Mouse (Mus musculus): ENCODE measurements around the gene Phlda1. TPM values are rescaled to one million over a fixed set of nuclear protein-coding genes. Genes with fewer than 3 reads are reported as not detected.

The Phlda1 gene
- polyA plus RNA-seq, 1 experiment from 2014 or later = 32.7 TPM

GRCm38 (mm10) chr10:111508324-111509080, 2.4 kb downstream of the Phlda1 start:
- Histone ChIP-seq H3K4me2 (ENCODE audit: low read depth) (peak overlapping the region; percentile 55), H3K27me3 (ENCODE audit: control insufficient read depth, insufficient read depth, low read length) (no peaks in the 10 kb centered on the region), H3K36me3 (ENCODE audit: control insufficient read depth, insufficient read depth, low read length) (no peaks in the 10 kb centered on the region), H3K9me3 (ENCODE audit: control insufficient read depth, low read length) (no peaks in the 10 kb centered on the region), H3K9ac (ENCODE audit: low read length) (peak overlapping the region; percentile 77), H3K27ac (ENCODE audit: low read depth, low read length) (no peak overlapping the region), H3K4me1 (ENCODE audit: control insufficient read depth, insufficient read depth, low read length) (peaks cover 9% of the 10 kb centered on the region; the same call in 1 of the 2 replicates), H3K4me3 (ENCODE audit: low read depth, low read length) (peak overlapping the region; percentile 57)
- 14% methylated on average over 7 of the region's 7 CpGs for WGBS
- no peak for DNase-seq (ENCODE audit: low spot score)
- ATAC-seq (ENCODE audit: insufficient read depth, low FRiP score, low TSS enrichment) = no peak

GRCm38 (mm10) chr10:111509103-111509784, 3.2 kb downstream of the Phlda1 start:
- peak overlapping the region; percentile 55 for H3K4me2 ChIP-seq (ENCODE audit: low read depth)
- peak overlapping the region; percentile 57 for H3K4me3 ChIP-seq (ENCODE audit: low read depth, low read length)
- DNase-seq (ENCODE audit: low spot score) (no peak), ATAC-seq (ENCODE audit: insufficient read depth, low FRiP score, low TSS enrichment) (no peak)
- H3K9ac ChIP-seq (ENCODE audit: low read length) = peak overlapping the region; percentile 44
- no peaks in the 10 kb centered on the region for H3K36me3 ChIP-seq (ENCODE audit: control insufficient read depth, insufficient read depth, low read length)
- H3K9me3 ChIP-seq (ENCODE audit: control insufficient read depth, low read length) = no peaks in the 10 kb centered on the region
- H3K27ac ChIP-seq (ENCODE audit: low read depth, low read length) = no peak overlapping the region
- H3K4me1 ChIP-seq (ENCODE audit: control insufficient read depth, insufficient read depth, low read length) = peaks cover 9% of the 10 kb centered on the region; the same call in 1 of the 2 replicates
- 29% methylated on average over 8 of the region's 8 CpGs for WGBS
- H3K27me3 ChIP-seq (ENCODE audit: control insufficient read depth, insufficient read depth, low read length) = no peaks in the 10 kb centered on the region

GRCm38 (mm10) chr10:111509981-111510380, 3.9 kb downstream of the Phlda1 start:
- no peak overlapping the region for H3K27ac ChIP-seq (ENCODE audit: low read depth, low read length)
- ATAC-seq (ENCODE audit: insufficient read depth, low FRiP score, low TSS enrichment) (no peak), DNase-seq (ENCODE audit: low spot score) (no peak)

GRCm38 (mm10) chr10:111510798-111511197, 4.7 kb downstream of the Phlda1 start:
- DNase-seq (ENCODE audit: low spot score) (no peak), ATAC-seq (ENCODE audit: insufficient read depth, low FRiP score, low TSS enrichment) (no peak)
- Histone ChIP-seq H3K4me3 (ENCODE audit: low read depth, low read length) (no peak overlapping the region), H3K27me3 (ENCODE audit: control insufficient read depth, insufficient read depth, low read length) (no peaks in the 10 kb centered on the region), H3K27ac (ENCODE audit: low read depth, low read length) (no peak overlapping the region), H3K36me3 (ENCODE audit: control insufficient read depth, insufficient read depth, low read length) (no peaks in the 10 kb centered on the region), H3K4me2 (ENCODE audit: low read depth) (no peak overlapping the region), H3K4me1 (ENCODE audit: control insufficient read depth, insufficient read depth, low read length) (peaks cover 9% of the 10 kb centered on the region; the same call in 1 of the 2 replicates), H3K9ac (ENCODE audit: low read length) (no peak overlapping the region), H3K9me3 (ENCODE audit: control insufficient read depth, low read length) (no peaks in the 10 kb centered on the region)
- WGBS = 69% methylated on average over 7 of the region's 7 CpGs

More at GRCm38 (mm10) chr10:111509981-111510380, 3.9 kb downstream of the Phlda1 start:
- H3K4me1 ChIP-seq (ENCODE audit: control insufficient read depth, insufficient read depth, low read length) = peaks cover 9% of the 10 kb centered on the region; the same call in 1 of the 2 replicates
- no peaks in the 10 kb centered on the region for H3K36me3 ChIP-seq (ENCODE audit: control insufficient read depth, insufficient read depth, low read length)
- no peak overlapping the region for H3K4me2 ChIP-seq (ENCODE audit: low read depth)
- no peak overlapping the region for H3K9ac ChIP-seq (ENCODE audit: low read length)
- no peak overlapping the region for H3K4me3 ChIP-seq (ENCODE audit: low read depth, low read length)
- 85% methylated on average over 7 of the region's 7 CpGs for WGBS
- no peaks in the 10 kb centered on the region for H3K27me3 ChIP-seq (ENCODE audit: control insufficient read depth, insufficient read depth, low read length)
- no peaks in the 10 kb centered on the region for H3K9me3 ChIP-seq (ENCODE audit: control insufficient read depth, low read length)

GRCm38 (mm10) chr10:111512036-111512568, 6.0 kb downstream of the Phlda1 start:
- H3K4me2 ChIP-seq (ENCODE audit: low read depth) = no peak overlapping the region
- no peaks in the 10 kb centered on the region for H3K9me3 ChIP-seq (ENCODE audit: control insufficient read depth, low read length)
- ATAC-seq (ENCODE audit: insufficient read depth, low FRiP score, low TSS enrichment) = no peak
- peaks cover 9% of the 10 kb centered on the region; the same call in 1 of the 2 replicates for H3K4me1 ChIP-seq (ENCODE audit: control insufficient read depth, insufficient read depth, low read length)
- H3K27me3 ChIP-seq (ENCODE audit: control insufficient read depth, insufficient read depth, low read length) = no peaks in the 10 kb centered on the region
- no peak overlapping the region for H3K4me3 ChIP-seq (ENCODE audit: low read depth, low read length)
- H3K27ac ChIP-seq (ENCODE audit: low read depth, low read length) = no peak overlapping the region
- H3K9ac ChIP-seq (ENCODE audit: low read length) = no peak overlapping the region
- H3K36me3 ChIP-seq (ENCODE audit: control insufficient read depth, insufficient read depth, low read length) = no peaks in the 10 kb centered on the region
- 92% methylated on average over 10 of the region's 10 CpGs for WGBS
- DNase-seq (ENCODE audit: low spot score) = no peak

- ATAC-seq (ENCODE audit: insufficient read depth, low FRiP score, low TSS enrichment) = no peak
- H3K9ac ChIP-seq (ENCODE audit: low read length) = no peak overlapping the region
- WGBS = 91% methylated on average over 5 of the region's 5 CpGs
- H3K4me2 ChIP-seq (ENCODE audit: low read depth) = no peak overlapping the region
- no peaks in the 10 kb centered on the region for H3K36me3 ChIP-seq (ENCODE audit: control insufficient read depth, insufficient read depth, low read length)
- no peak for DNase-seq (ENCODE audit: low spot score)
- no peak overlapping the region for H3K27ac ChIP-seq (ENCODE audit: low read depth, low read length)
- no peaks in the 10 kb centered on the region; the same call in 1 of the 2 replicates for H3K4me1 ChIP-seq (ENCODE audit: control insufficient read depth, insufficient read depth, low read length)
- no peaks in the 10 kb centered on the region for H3K27me3 ChIP-seq (ENCODE audit: control insufficient read depth, insufficient read depth, low read length)
- H3K4me3 ChIP-seq (ENCODE audit: low read depth, low read length) = no peak overlapping the region
- H3K9me3 ChIP-seq (ENCODE audit: control insufficient read depth, low read length) = no peaks in the 10 kb centered on the region
These were observed 8.3 kb downstream of the Phlda1 start for GRCm38 (mm10) chr10:111514282-111514885.

- Histone ChIP-seq H3K4me3 (ENCODE audit: low read depth, low read length) (no peak overlapping the region), H3K27me3 (ENCODE audit: control insufficient read depth, insufficient read depth, low read length) (no peaks in the 10 kb centered on the region), H3K9me3 (ENCODE audit: control insufficient read depth, low read length) (no peaks in the 10 kb centered on the region), H3K27ac (ENCODE audit: low read depth, low read length) (no peak overlapping the region), H3K4me2 (ENCODE audit: low read depth) (no peak overlapping the region), H3K36me3 (ENCODE audit: control insufficient read depth, insufficient read depth, low read length) (no peaks in the 10 kb centered on the region), H3K4me1 (ENCODE audit: control insufficient read depth, insufficient read depth, low read length) (no peaks in the 10 kb centered on the region; the same call in 1 of the 2 replicates), H3K9ac (ENCODE audit: low read length) (no peak overlapping the region)
- no peak for DNase-seq (ENCODE audit: low spot score)
- WGBS = 88% methylated on average over 17 of the region's 17 CpGs
- no peak for ATAC-seq (ENCODE audit: insufficient read depth, low FRiP score, low TSS enrichment)
These were observed 9.3 kb downstream of the Phlda1 start for GRCm38 (mm10) chr10:111515071-111516010.

- WGBS = 65% methylated on average over 13 of the region's 13 CpGs
- no peak overlapping the region for H3K27ac ChIP-seq (ENCODE audit: low read depth, low read length)
- ATAC-seq (ENCODE audit: insufficient read depth, low FRiP score, low TSS enrichment) (no peak), DNase-seq (ENCODE audit: low spot score) (no peak)
- no peaks in the 10 kb centered on the region; the same call in 1 of the 2 replicates for H3K4me1 ChIP-seq (ENCODE audit: control insufficient read depth, insufficient read depth, low read length)
- H3K4me2 ChIP-seq (ENCODE audit: low read depth) = no peak overlapping the region
- no peaks in the 10 kb centered on the region for H3K9me3 ChIP-seq (ENCODE audit: control insufficient read depth, low read length)
- H3K27me3 ChIP-seq (ENCODE audit: control insufficient read depth, insufficient read depth, low read length) = no peaks in the 10 kb centered on the region
- no peak overlapping the region for H3K4me3 ChIP-seq (ENCODE audit: low read depth, low read length)
- H3K9ac ChIP-seq (ENCODE audit: low read length) = no peak overlapping the region
- H3K36me3 ChIP-seq (ENCODE audit: control insufficient read depth, insufficient read depth, low read length) = no peaks in the 10 kb centered on the region
These were observed 10.1 kb downstream of the Phlda1 start for GRCm38 (mm10) chr10:111516172-111516588.

All from neural tube, embryonic 11.5 days (tissue).